Mouse (Mus musculus) left cerebral cortex, adult 2 months (tissue): ENCODE measurements around the gene 0610010K14Rik. TPM values are rescaled to one million over a fixed set of nuclear protein-coding genes. Genes with fewer than 3 reads are reported as not detected.

ENCODE experiments used
- DNase-seq, 2 experiments: peaks; one replicate each; pipeline ENCODE4 v3.0.0; 2021 to 2022; ENCODE audit warnings: low spot score in 2 of 2, mixed read lengths in 1 of 2; ENCODE audit errors: extremely low spot score in 1 of 2
- H3K27ac ChIP-seq: fragments of 200-600 bp; 2 replicates; pipeline ENCODE4 v1.8.1; 2022
- H3K4me3 ChIP-seq: fragments of 200-600 bp; 2 replicates; pipeline ENCODE4 v1.8.1; 2022
- CTCF ChIP-seq: fragments of 200-600 bp; IDR thresholded peaks from 2 replicates; pipeline ENCODE4 v1.8.1; 2022; ENCODE audit warnings: antibody characterized with exemption, mild to moderate bottlenecking, moderate library complexity
- intact Hi-C: fragments of 180-260 bp; cut with DNase I; formaldehyde crosslinking; loops from one replicate; pipeline ENCODE4 v1.15.1; 2025
- total RNA-seq, 2 experiments: library from RNA; stranded (reverse); gene quantifications; 2 replicates each; pipeline ENCODE4 v1.2.3; 2021

Gene 0610010K14Rik
- total RNA-seq, 2 experiments from 2014 or later = 45.5 to 51.2 TPM

DNA sequence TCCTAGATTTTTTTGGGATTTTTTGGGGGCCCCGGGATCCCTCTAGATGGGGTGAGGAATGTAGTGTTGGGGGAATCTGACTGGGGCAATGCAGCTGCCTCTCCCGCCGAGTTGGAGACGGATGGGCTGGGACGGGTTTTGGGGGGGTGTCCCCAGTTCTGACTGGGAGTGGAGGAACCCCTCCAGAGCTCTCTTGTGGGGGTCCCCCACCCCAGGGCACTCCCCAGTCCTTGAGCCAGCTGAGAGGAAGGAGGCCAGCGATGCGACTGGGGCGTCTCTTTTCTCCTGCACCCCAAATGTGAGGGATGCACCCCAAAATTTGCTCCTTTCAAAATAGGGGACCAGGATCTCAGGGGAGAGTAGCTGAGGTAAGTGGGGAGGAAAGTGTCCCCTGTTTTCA, 4.7 kb downstream of the 0610010K14Rik start:
- intact Hi-C loops = loop anchor here (5.0 to 10.0 kb wide), 2 partner anchors 174 to 422 kb away; partner anchors contain the start of genes Eno3 and Pfn1
- no peak for TF ChIP-seq CTCF
- no peak for DNase-seq
- peak overlapping the region; percentile 88 for H3K27ac ChIP-seq
- H3K4me3 ChIP-seq = peak overlapping the region; percentile 66

DNA sequence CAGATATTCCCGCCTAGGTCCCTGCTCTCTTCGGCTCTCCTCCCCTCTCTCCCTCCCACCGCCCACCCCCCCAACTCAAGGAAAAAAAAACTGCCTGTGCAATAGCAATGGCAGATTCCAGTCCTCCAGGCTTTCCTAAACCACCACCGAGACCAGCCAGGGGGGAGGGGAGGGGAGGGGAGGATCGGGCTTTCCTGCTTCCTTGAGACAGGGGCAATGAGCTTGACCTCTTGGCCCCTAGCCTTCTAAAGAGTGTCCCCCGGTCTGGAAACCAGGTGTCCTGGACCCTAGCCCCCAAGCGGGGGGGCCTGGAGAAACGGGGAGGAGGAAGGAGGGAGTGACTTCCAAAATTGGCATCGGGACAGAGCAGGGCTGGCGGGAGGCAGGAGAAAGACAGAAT, 5.2 kb downstream of the 0610010K14Rik start:
- intact Hi-C loops = loop anchor here (5.0 to 10.0 kb wide), 2 partner anchors 175 to 422 kb away; partner anchors contain the start of genes Eno3 and Pfn1
- no peak for TF ChIP-seq CTCF
- no peak for DNase-seq
- Histone ChIP-seq H3K4me3 (peak overlapping the region; percentile 66), H3K27ac (peak overlapping the region; percentile 88)

DNA sequence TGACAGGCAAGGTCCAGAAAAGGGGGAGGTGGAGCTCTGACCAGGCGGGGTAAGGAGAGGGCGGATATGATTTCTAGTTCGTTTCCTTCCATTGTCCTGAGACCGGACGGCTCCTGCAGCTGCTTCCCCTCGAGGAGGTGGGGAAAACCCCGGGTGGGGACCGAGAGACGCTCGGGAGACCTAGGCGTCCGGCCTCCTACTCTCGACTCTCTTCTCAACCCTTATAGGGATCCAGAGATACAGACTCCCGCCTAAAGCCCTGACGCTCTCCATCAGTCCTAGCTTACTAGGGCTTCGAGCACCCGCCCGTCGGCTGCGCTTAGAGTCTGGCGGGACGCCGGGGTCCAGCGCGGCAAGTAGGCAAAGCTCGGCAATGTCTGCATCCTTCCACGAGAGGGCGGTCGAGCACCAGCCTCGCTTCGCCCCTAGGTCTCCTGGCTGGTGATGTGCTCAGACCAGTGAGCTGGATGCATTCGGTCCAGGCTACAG, 7.4 kb downstream of the 0610010K14Rik start:
- intact Hi-C loops = loop anchor here (5.0 to 10.0 kb wide), 2 partner anchors 177 to 425 kb away; partner anchors contain the start of genes Eno3 and Pfn1
- DNase-seq = peak; percentile 75 to 79
- Histone ChIP-seq H3K4me3 (no peak overlapping the region), H3K27ac (peak overlapping the region; percentile 82)
- TF ChIP-seq CTCF = peak; percentile 97

DNA sequence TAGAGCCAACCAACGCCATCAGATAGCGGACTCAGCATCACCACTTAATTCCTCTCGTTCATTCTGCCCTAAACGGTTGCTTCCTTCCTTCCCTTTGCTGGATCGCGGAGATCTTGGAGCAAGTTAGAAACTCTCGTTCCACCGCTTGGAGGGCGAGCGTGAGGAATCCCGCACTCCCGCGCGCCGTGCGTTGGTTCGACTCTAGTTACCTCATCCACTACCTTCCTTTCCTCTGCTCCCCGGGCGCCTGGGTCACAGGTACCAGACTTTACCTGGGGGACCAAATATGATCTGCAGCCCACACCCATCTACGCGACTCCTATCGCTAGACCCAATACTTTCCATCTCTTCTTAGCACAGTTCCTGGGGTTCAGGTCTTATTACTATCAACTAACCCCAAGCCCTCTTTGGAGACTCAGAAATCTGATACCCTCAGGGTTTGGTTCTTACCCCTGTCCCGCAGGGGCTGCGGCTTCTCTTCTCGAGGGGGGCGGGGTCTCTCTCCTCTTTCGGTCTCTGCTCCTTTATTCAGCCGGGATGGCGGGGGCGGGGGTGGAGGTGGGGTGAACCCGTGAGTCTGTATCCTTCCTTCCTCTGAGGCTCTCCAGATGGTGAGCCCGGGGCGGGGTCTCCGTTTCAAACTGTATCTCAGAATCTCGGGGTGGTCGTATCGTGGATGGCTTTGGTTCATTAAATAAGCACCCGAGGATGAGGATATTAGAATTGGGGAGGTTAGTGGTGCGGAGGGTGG, 8.3 kb downstream of the 0610010K14Rik start, which contains the start of gene Bcl6b:
Gene Bcl6b (minus strand): TSS at position 539 of the 751 bp plus-strand sequence.
- peak within 1 kb of the TSS; percentile 28 for H3K4me3 ChIP-seq
- TF ChIP-seq CTCF = no peak
- intact Hi-C loops = loop anchor here (5.0 to 10.0 kb wide), 2 partner anchors 178 to 425 kb away; partner anchors contain the start of genes Eno3 and Pfn1
- DNase-seq = no peak
- peak within 1 kb of the TSS; percentile 82 for H3K27ac ChIP-seq

DNA sequence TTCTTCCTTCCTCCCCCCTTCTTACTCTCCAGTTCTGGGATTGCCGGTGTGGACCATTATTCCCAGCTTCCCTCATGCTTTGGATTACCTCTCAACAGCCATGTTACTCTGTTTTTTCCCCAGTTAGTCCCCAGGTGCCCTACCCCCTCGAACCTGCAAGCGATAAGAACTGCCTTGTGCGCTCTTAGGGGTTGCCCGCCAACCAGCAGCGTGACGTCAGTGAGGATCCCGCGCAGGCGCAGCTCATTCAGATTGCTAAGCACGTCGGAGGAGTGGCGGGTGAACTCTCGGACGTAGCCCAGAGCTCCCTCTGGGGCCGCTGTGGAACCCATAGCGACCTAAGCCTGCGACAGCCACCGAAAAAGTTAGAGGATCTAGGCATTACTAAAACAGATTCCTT, 8.9 kb downstream of the 0610010K14Rik start:
- intact Hi-C loops = no loop called here
- peak overlapping the region; percentile 45; the same call in 1 of the 2 replicates for H3K27ac ChIP-seq

DNA sequence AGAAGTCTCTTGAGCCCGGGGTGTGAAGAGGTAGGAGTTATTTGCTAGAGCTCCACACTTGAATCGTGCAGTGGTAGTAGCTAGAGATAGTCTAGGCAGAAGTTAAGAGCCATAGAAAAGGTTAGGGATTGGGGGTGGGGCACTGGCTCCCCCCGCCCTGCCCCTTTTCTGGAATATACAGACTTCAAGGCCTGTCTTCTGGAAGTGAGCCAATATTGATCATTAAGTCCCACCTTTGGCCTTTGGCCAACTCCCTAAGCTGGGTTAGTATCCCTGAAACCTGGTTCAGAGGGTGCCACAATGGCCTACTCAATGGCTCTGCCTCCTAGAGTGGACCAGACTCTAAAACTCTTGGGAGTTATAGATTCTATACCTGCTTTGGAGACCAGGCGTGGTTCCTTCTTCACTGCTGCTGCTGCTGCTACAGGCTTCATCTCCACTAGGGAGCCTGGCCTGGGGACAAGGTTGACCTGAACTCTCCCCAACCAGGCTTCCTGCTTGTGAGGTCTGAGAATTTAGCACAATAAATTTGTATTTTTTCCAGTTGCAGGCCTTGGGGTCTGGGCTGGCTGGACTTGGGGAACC, 10.0 kb downstream of the 0610010K14Rik start:
- TF ChIP-seq CTCF = no peak
- no peak overlapping the region for H3K4me3 ChIP-seq
- DNase-seq = no peak
- intact Hi-C loops = no loop called here
- peak overlapping the region; percentile 10; the same call in 1 of the 2 replicates for H3K27ac ChIP-seq

More for the DNA sequence above, 8.9 kb downstream of the 0610010K14Rik start:
- DNase-seq = peak; percentile 79 to 80
- no peak; the same call in 1 of the 2 replicates for TF ChIP-seq CTCF
- H3K4me3 ChIP-seq = peak overlapping the region; percentile 28

DNA sequence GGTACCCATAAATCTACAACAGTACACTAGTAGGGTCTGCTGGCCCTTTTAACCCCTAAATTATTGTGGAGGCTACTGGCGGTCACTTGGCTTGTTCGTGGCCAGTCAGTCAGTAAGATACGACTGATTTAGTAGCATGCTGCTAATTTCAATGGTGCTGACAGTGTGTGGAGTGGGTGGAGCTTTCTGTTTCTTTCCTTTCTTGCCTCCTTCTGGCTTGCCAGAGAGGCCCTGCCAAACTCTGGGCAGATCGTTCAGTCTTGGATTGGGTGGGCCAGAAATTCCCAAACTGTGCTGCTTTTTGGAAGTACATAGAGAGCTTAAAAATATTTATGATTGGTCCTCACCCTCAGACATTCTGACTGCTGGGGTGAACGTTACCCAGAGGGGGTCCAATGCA, 10.6 kb downstream of the 0610010K14Rik start:
- no peak for TF ChIP-seq CTCF
- no peak for DNase-seq
- intact Hi-C loops = no loop called here
- Histone ChIP-seq H3K4me3 (peak overlapping the region; percentile 35; the same call in 1 of the 2 replicates), H3K27ac (peak overlapping the region; percentile 21; the same call in 1 of the 2 replicates)

DNA sequence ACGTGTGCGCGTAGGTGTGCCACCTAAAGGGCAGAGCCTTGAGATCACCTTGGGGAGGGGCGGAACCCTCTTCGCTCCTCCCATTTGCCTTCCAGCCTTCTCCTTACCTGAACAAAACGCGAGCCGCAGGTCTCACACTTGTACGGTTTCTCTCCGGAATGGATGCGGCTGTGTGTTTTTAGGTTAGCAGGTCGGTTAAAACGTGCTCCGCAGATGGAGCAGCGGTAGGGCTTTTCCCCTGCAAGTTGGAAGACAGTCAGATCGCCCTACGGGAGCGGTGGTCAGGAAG, 11.2 kb downstream of the 0610010K14Rik start:
- TF ChIP-seq CTCF = no peak
- intact Hi-C loops = no loop called here
- Histone ChIP-seq H3K4me3 (peak overlapping the region; percentile 35), H3K27ac (peak overlapping the region; percentile 13; the same call in 1 of the 2 replicates)
- no peak for DNase-seq

DNA sequence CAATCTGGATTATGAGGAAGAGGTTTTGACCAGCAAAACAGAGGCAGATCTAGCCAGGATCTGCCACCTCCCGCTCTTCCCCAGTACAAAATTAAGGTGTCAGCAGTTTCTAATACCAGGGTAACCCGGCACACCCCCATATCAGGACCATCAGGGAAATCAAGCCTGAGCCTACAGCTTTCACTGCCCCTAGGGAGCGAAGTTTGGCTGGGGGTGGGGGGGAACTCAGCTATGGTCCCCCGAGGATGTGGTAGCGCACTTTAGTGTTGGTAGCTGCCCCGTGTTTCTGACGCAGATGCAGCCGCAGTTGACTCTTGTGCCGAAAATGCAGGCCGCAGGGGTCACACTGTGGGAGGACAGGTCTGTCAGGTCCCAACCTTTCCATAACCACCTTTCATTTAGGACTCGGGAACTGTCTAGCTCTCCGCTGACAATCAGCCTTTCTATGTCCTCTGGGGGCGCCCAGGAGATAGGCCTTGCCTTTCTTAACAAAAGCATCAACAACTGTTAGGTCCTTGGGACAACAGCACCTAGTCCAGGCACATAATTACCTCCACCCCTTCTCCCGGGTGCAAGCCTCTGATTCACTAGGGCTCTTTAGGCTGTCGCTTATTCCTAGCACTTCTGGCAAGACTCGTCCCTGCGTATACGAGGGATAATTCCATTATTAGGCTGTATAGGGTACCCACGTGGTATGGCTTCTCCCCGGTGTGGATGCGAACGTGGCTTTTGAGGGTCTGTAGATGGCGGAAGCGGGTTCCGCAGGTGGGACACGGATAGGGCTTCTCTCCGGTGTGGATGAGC, 11.7 kb downstream of the 0610010K14Rik start:
- Histone ChIP-seq H3K4me3 (peak overlapping the region; percentile 35), H3K27ac (peak overlapping the region; percentile 13; the same call in 1 of the 2 replicates)
- no peak for DNase-seq
- intact Hi-C loops = no loop called here
- no peak; the same call in none of the 2 replicates for TF ChIP-seq CTCF

DNA sequence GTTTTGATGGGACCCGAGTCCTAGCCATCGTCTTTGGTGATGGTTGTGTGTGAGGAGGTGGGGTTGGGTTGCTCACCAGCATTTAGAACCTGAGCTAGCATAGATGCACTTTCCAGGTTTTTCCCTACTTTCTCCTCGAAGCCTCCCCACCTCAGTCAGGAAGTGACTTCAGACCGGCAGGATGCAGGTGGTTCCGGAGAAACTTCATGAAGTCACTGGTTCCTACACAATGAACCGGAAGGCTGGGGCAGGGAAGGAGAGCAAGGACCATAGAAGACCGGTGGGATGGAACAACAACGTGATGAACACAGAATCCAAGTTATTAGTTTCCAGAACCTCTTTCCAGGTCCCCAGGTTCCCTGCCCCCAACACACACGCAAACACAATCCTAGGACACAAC, 14.0 kb downstream of the 0610010K14Rik start:
- intact Hi-C loops = no loop called here
- H3K27ac ChIP-seq = peak overlapping the region; percentile 28; the same call in 1 of the 2 replicates
- no peak overlapping the region for H3K4me3 ChIP-seq
- TF ChIP-seq CTCF = no peak
- no peak for DNase-seq
